In the genomic region with DNA sequence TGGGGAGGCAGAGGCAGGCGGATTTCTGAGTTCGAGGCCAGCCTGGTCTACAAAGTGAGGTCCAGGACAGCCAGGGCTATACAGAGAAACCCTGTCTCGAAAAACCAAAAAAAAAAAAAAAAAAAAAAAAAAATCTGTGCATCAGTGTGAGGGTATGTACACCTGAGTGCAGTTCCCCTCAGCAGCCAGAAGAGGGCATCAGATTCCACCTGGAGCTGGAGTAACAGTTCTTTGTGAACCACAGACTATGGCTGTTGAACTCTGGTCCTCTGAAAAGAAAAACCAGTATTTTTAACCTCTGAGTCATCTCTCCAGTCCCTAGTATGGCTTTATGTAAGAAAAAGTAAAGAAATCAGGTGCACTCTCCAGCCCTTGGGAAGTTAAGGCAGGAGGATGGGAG, we compare ENCODE assay signal across 7 mouse cellular contexts. TPM values are rescaled to one million over a fixed set of nuclear protein-coding genes. Genes with fewer than 3 reads are reported as not detected.
DNase-seq lines count a peak whose midpoint lies in the region; ATAC-seq and TF ChIP-seq lines count a peak whose summit lies in the region.
"Not testable (repeated sequence)": the region's sequence is repeated elsewhere in the genome, so short reads cannot be mapped to it uniquely, and the experiment has no call there.

No protein-coding gene starts in this region.

- intact Hi-C loops in gastrocnemius, adult 2 months (cut with DNase I) = loop anchor here (2.0 kb wide), 1 partner anchor 31 kb away; no protein-coding TSS in a partner anchor

- not testable (repeated sequence) for H3K4me3 ChIP-seq in gastrocnemius, adult 2 months; kidney, adult 2 months (ENCODE audit: insufficient read depth, low read depth, low read length); liver, embryonic 14.5 days (ENCODE audit: insufficient read depth in 1 of 2, low read depth in 2 of 2, low read length in 2 of 2); midbrain, postnatal 0 days (ENCODE audit: low read depth, low read length)

- not testable (repeated sequence) for TF ChIP-seq EP300 in liver, embryonic 14.5 days (IDR thresholded peaks at IDR 0.05; ENCODE audit: low read depth)

- H3K27me3 ChIP-seq in kidney, adult 2 months (replicated peaks; ENCODE audit: control insufficient read depth, insufficient read depth, low read length); midbrain, postnatal 0 days (ENCODE audit: insufficient read depth, low read length): not testable (repeated sequence)
- H3K27me3 ChIP-seq in liver, embryonic 14.5 days (ENCODE audit: control insufficient read depth, insufficient read depth, low read length) = peaks cover 21% of the 10 kb centered on the region

- not testable (repeated sequence) for ATAC-seq in liver, embryonic 14.5 days (ENCODE audit: insufficient read depth); midbrain, postnatal 0 days (ENCODE audit: low FRiP score)

- H3K4me1 ChIP-seq in kidney, adult 2 months (ENCODE audit: control insufficient read depth, insufficient read depth, low read length); midbrain, postnatal 0 days (ENCODE audit: insufficient read depth, low read length): not testable (repeated sequence)
- peaks cover 14 to 24% of the 10 kb centered on the region in 2 experiments for H3K4me1 ChIP-seq in liver, embryonic 14.5 days (replicated peaks; ENCODE audit: control insufficient read depth in 2 of 2, insufficient read depth in 2 of 2, low read length in 1 of 2)

- DNase-seq in CD4-positive, CD25-positive, alpha-beta regulatory T cell, adult 2 months (ENCODE audit: low read depth, low spot score) = peak; percentile 32
- DNase-seq in ES-CJ7 (ENCODE audit: low read depth, low spot score) (peak; percentile 75), ZHBTc4 (ENCODE audit: low read depth, low spot score) (peak; percentile 87)
- not testable (repeated sequence) for DNase-seq in gastrocnemius, adult 2 months; kidney, adult 2 months; liver, embryonic 14.5 days (ENCODE audit: low read depth in 3 of 3, low spot score in 3 of 3); midbrain, postnatal 0 days (ENCODE audit: low spot score)

- not testable (repeated sequence) for H3K27ac ChIP-seq in gastrocnemius, adult 2 months; kidney, adult 2 months (ENCODE audit: insufficient read depth, low read depth, low read length); liver, embryonic 14.5 days; midbrain, postnatal 0 days (ENCODE audit: low read depth, low read length)

- not testable (repeated sequence) for TF ChIP-seq POLR2A in kidney, adult 2 months (IDR thresholded peaks at IDR 0.05; ENCODE audit: low read depth, low read length)

- not testable (repeated sequence) for H3K4me2 ChIP-seq in liver, embryonic 14.5 days (ENCODE audit: low read depth); midbrain, postnatal 0 days (ENCODE audit: low read depth, low read length, poor library complexity, severe bottlenecking)

- 96% methylated on average over 2 of the region's 3 CpGs for WGBS in kidney, adult 2 months
- WGBS in liver, embryonic 14.5 days (ENCODE audit: insufficient replicate concordance) = 83% methylated on average over 2 of the region's 3 CpGs
- WGBS in midbrain, postnatal 0 days = 100% methylated on average over 2 of the region's 3 CpGs

- H3K36me3 ChIP-seq in kidney, adult 2 months (ENCODE audit: control insufficient read depth, insufficient read depth, low read length); liver, embryonic 14.5 days (replicated peaks; ENCODE audit: control insufficient read depth, insufficient read depth, low read depth); midbrain, postnatal 0 days (ENCODE audit: insufficient read depth, low read length): not testable (repeated sequence)

- not testable (repeated sequence) for H3K9me3 ChIP-seq in liver, embryonic 14.5 days (ENCODE audit: control insufficient read depth, low read length); midbrain, postnatal 0 days (ENCODE audit: low read length)

- TF ChIP-seq CTCF in gastrocnemius, adult 2 months (IDR thresholded peaks at IDR 0.05) = peak; percentile 34; the same call in 1 of the 2 replicates
- TF ChIP-seq CTCF in kidney, adult 2 months (conservative IDR thresholded peaks at IDR 0.05; ENCODE audit: insufficient read depth, insufficient read length, low read depth, low read length) = 0 out of 2 replicates have a peak, but pooled peaks have one; percentile 17
- peak; percentile 61 for TF ChIP-seq CTCF in liver, embryonic 14.5 days (IDR thresholded peaks at IDR 0.05; ENCODE audit: low read depth)
- peak; percentile 30 for TF ChIP-seq CTCF in midbrain, postnatal 0 days (IDR thresholded peaks at IDR 0.05)

- H3K9ac ChIP-seq in liver, embryonic 14.5 days (replicated peaks); midbrain, postnatal 0 days (replicated peaks; ENCODE audit: low read length, poor library complexity, severe bottlenecking): not testable (repeated sequence)

RNA-seq across cellular contexts. Expression of a gene that starts 36.4 kb away (rescaled TPM):
- total RNA-seq in gastrocnemius, adult 2 months (2021) = 10 to 100 TPM; 13.8 to 35.2 TPM
- 16.0 and 18.8 TPM in 2 replicates for polyA plus RNA-seq in kidney, adult 2 months (2012; rRNA removed)
- polyA plus RNA-seq in liver, embryonic 14.5 days (2012; rRNA removed) = 61.4 and 64.5 TPM in 2 replicates
- 60.4 and 69.9 TPM in 2 replicates for polyA plus RNA-seq in liver, embryonic 14.5 days (2014; fragmentation: Nextera tagmentation; extraction: Ambion mirVana)
- 8.3 and 10.9 TPM in 2 replicates for total RNA-seq in midbrain, postnatal 0 days (2014; rRNA removed)
- polyA plus RNA-seq in midbrain, postnatal 0 days (2015; fragmentation: Nextera tagmentation; extraction: Ambion mirVana) = 10.6 and 12.7 TPM in 2 replicates
